Mouse (Mus musculus) lung, postnatal 0 days (tissue): ENCODE measurements around the gene Pde4a. TPM values are rescaled to one million over a fixed set of nuclear protein-coding genes. Genes with fewer than 3 reads are reported as not detected.

Source experiments
- ATAC-seq: fragments of 200-750 bp; cut with Nextera tagmentation; 2 replicates; pipeline ENCODE4 v1.8.0; 2017; ENCODE audit warnings: moderate library complexity
- DNase-seq: peaks from one replicate; pipeline ENCODE4 v3.0.0-alpha.2; 2016; ENCODE audit warnings: low spot score
- H3K27ac ChIP-seq: fragments of 300-500 bp; sonication (generic); 2 replicates; pipeline ENCODE4 v1.5.1; 2014; ENCODE audit warnings: antibody characterized with exemption, mild to moderate bottlenecking, low read length, mixed read lengths
- H3K27me3 ChIP-seq: fragments of 300-500 bp; sonication (generic); replicated peaks from 2 replicates; pipeline ENCODE4 v1.6.1; 2014; ENCODE audit warnings: low read length, mixed read lengths; ENCODE audit not compliant: insufficient read depth
- H3K36me3 ChIP-seq: fragments of 300-500 bp; sonication (generic); 2 replicates; pipeline ENCODE4 v1.6.1; 2014; ENCODE audit warnings: low read length, mixed read lengths; ENCODE audit not compliant: insufficient read depth
- H3K4me1 ChIP-seq: fragments of 300-500 bp; sonication (generic); 2 replicates; pipeline ENCODE4 v1.6.1; 2014; ENCODE audit warnings: antibody characterized with exemption, low read depth, low read length, mixed read lengths; ENCODE audit not compliant: insufficient read depth
- H3K4me2 ChIP-seq: fragments of 300-500 bp; sonication (generic); replicated peaks from 2 replicates; pipeline ENCODE4 v1.6.1; 2014; ENCODE audit warnings: low read depth, mild to moderate bottlenecking, low read length, moderate library complexity, mixed read lengths
- H3K4me3 ChIP-seq: fragments of 300-500 bp; sonication (generic); 2 replicates; pipeline ENCODE4 v1.5.1; 2014; ENCODE audit warnings: low read depth, low read length
- H3K9ac ChIP-seq: fragments of 300-500 bp; sonication (generic); replicated peaks from 2 replicates; pipeline ENCODE4 v1.6.1; 2014; ENCODE audit warnings: low read depth, mild to moderate bottlenecking
- H3K9me3 ChIP-seq: fragments of 300-500 bp; sonication (generic); 2 replicates; pipeline ENCODE4 v1.6.1; 2016; ENCODE audit warnings: low read length, mixed read lengths
- CTCF ChIP-seq: IDR thresholded peaks from 2 replicates; pipeline ENCODE4 v1.5.1; 2016; ENCODE audit warnings: antibody characterized with exemption, mild to moderate bottlenecking
- EP300 ChIP-seq: IDR thresholded peaks from 2 replicates; pipeline ENCODE4 v1.6.1; 2016; ENCODE audit warnings: antibody characterized with exemption, mild to moderate bottlenecking, control low read depth
- WGBS: fragments of 180-500 bp; shearing (Covaris S2); extraction: QIAGEN DNeasy Blood & Tissue Kit; methylation state at CpG from one replicate; pipeline ENCODE4 v1.1.7; 2014; 5-methylcytosine and 5-hydroxymethylcytosine counted together
- polyA plus RNA-seq: library from polyadenylated mRNA; unstranded; fragments of >200 nt; fragmentation: Nextera tagmentation; extraction: Ambion mirVana; gene quantifications from 2 replicates; pipeline ENCODE4 v1.2.1, GENCODE M21; 2015

The Pde4a gene
- polyA plus RNA-seq, 1 experiment from 2014 or later: 3.9 TPM

DNA sequence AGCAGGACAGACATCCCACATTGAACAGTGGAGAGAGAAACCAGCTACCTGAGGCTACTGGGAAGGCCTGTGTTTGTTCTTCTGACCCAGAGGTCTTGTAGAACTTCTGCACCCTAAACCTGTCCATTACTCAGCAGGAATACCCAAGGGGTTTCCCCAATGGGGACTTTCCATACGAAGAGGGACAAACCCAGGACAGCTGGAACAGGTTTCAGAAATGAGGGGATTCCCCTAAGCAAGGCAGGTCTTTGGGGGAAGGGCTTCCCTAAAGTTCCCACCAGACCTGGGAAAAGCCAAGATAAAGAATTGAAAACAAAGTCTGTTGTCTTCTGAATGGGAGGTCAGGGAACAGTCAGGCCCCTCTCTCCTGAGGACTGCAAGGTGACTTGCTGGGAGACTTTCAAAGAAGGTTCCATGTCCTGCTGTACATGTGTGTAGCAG lies 29.6 kb upstream of the Pde4a start:
- Histone ChIP-seq H3K9ac (no peak overlapping the region), H3K4me1 (peaks cover 5% of the 10 kb centered on the region; the same call in 1 of the 2 replicates), H3K4me3 (no peak overlapping the region), H3K36me3 (peaks cover 14% of the 10 kb centered on the region), H3K4me2 (no peak overlapping the region), H3K9me3 (no peaks in the 10 kb centered on the region), H3K27ac (peak overlapping the region; percentile 33; the same call in 1 of the 2 replicates), H3K27me3 (no peaks in the 10 kb centered on the region)
- ATAC-seq: no peak
- DNase-seq: no peak
- WGBS: 74% methylated on average over 1 of the region's 1 CpGs
- TF ChIP-seq EP300 (no peak), CTCF (no peak)

DNA sequence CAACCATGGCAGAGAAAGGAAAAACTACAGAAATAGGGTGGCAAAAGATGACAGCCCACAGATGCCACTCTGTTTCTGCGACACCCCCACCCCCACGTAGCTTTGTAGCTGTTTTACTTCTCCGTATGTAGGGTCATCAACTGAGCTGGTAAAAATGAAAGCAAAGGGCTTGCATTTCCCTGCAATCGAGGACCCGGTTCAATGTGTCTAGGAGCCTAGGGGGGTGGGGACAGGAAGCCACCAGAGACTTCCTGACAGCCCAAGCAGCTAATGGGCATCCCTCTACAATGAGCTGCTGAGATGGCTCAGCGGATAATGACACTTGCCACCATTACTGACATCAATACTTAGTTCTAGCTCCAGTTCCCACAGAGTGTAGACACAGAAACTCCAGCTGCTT lies 29.1 kb upstream of the Pde4a start:
- peak overlapping the region; percentile 33; the same call in 1 of the 2 replicates for H3K27ac ChIP-seq
- peak; percentile 32; the same call in 1 of the 2 replicates for ATAC-seq
- H3K27me3 ChIP-seq: no peaks in the 10 kb centered on the region
- TF ChIP-seq EP300 (peak; percentile 50; the same call in 1 of the 2 replicates), CTCF (no peak)
- peaks cover 5% of the 10 kb centered on the region; the same call in 1 of the 2 replicates for H3K4me1 ChIP-seq
- no peak overlapping the region for H3K9ac ChIP-seq
- DNase-seq: no peak
- no peak overlapping the region for H3K4me2 ChIP-seq
- no peak overlapping the region for H3K4me3 ChIP-seq
- WGBS: 59% methylated on average over 6 of the region's 6 CpGs
- H3K36me3 ChIP-seq: peaks cover 18% of the 10 kb centered on the region
- H3K9me3 ChIP-seq: no peaks in the 10 kb centered on the region

GRCm38 (mm10) chr9:21137229-21137628 lies 28.3 kb upstream of the Pde4a start:
- WGBS: 42% methylated on average over 3 of the region's 3 CpGs
- Histone ChIP-seq H3K9ac (no peak overlapping the region), H3K9me3 (no peaks in the 10 kb centered on the region), H3K4me3 (no peak overlapping the region), H3K4me1 (peaks cover 5% of the 10 kb centered on the region; the same call in 1 of the 2 replicates), H3K36me3 (peaks cover 26% of the 10 kb centered on the region), H3K4me2 (no peak overlapping the region), H3K27ac (no peak overlapping the region), H3K27me3 (no peaks in the 10 kb centered on the region)
- ATAC-seq: peak; percentile 21; the same call in 1 of the 2 replicates
- TF ChIP-seq CTCF (peak; percentile 81), EP300 (no peak)
- DNase-seq: peak; percentile 62

- WGBS: 70% methylated on average over 4 of the region's 4 CpGs
- TF ChIP-seq CTCF (no peak), EP300 (no peak)
- H3K4me3 ChIP-seq: no peak overlapping the region
- H3K27ac ChIP-seq: no peak overlapping the region
- peaks cover 33% of the 10 kb centered on the region for H3K36me3 ChIP-seq
- peaks cover 5% of the 10 kb centered on the region; the same call in 1 of the 2 replicates for H3K4me1 ChIP-seq
- H3K4me2 ChIP-seq: no peak overlapping the region
- H3K9ac ChIP-seq: no peak overlapping the region
- DNase-seq (no peak), ATAC-seq (no peak)
- H3K27me3 ChIP-seq: no peaks in the 10 kb centered on the region
- H3K9me3 ChIP-seq: no peaks in the 10 kb centered on the region
Observed at GRCm38 (mm10) chr9:21138386-21138785, 27.1 kb upstream of the Pde4a start.

- Histone ChIP-seq H3K4me2 (no peak overlapping the region), H3K9ac (no peak overlapping the region), H3K27me3 (no peaks in the 10 kb centered on the region), H3K9me3 (no peaks in the 10 kb centered on the region), H3K4me1 (peaks cover 4% of the 10 kb centered on the region; the same call in 1 of the 2 replicates), H3K4me3 (no peak overlapping the region), H3K36me3 (peaks cover 33% of the 10 kb centered on the region), H3K27ac (no peak overlapping the region)
- TF ChIP-seq CTCF (no peak), EP300 (no peak)
- DNase-seq (no peak), ATAC-seq (no peak)
- WGBS: 88% methylated on average over 14 of the region's 14 CpGs
Observed at GRCm38 (mm10) chr9:21141922-21142321, 23.6 kb upstream of the Pde4a start.

DNA sequence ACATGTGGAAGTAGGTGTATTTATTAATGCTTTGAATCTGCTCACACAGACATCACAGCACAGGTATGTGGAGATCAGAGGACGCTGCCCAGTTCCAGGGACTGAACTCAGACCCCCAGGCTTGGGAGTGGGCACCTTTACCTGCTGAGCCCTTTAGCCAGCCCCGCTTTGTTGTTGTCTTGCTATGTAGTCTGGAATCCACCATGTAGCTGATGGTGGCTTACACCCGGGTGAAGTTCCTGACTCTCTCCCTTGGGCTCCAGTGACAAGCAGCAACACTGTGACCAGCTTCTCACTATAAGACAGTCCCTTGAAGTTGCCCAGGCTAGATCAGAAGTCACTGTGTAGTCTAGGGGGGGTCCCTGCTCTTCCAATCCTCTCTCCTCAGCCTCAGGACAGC lies 21.2 kb upstream of the Pde4a start:
- TF ChIP-seq EP300: no peak
- no peak for TF ChIP-seq CTCF
- peaks cover 17% of the 10 kb centered on the region; the same call in 1 of the 2 replicates for H3K4me1 ChIP-seq
- no peaks in the 10 kb centered on the region for H3K27me3 ChIP-seq
- no peak overlapping the region for H3K27ac ChIP-seq
- H3K36me3 ChIP-seq: peaks cover 33% of the 10 kb centered on the region
- WGBS: 95% methylated on average over 3 of the region's 3 CpGs
- H3K9ac ChIP-seq: no peak overlapping the region
- ATAC-seq: no peak
- no peak overlapping the region for H3K4me2 ChIP-seq
- no peaks in the 10 kb centered on the region for H3K9me3 ChIP-seq
- no peak for DNase-seq
- no peak overlapping the region for H3K4me3 ChIP-seq

- Histone ChIP-seq H3K4me1 (peaks cover 17% of the 10 kb centered on the region; the same call in 1 of the 2 replicates), H3K9ac (no peak overlapping the region), H3K36me3 (peaks cover 24% of the 10 kb centered on the region), H3K27ac (no peak overlapping the region), H3K4me3 (no peak overlapping the region), H3K27me3 (no peaks in the 10 kb centered on the region), H3K4me2 (no peak overlapping the region), H3K9me3 (no peaks in the 10 kb centered on the region)
- ATAC-seq (no peak), DNase-seq (no peak)
- WGBS: 73% methylated on average over 4 of the region's 4 CpGs
- no peak for TF ChIP-seq EP300
- TF ChIP-seq CTCF: no peak
Observed at GRCm38 (mm10) chr9:21145431-21145830, 20.1 kb upstream of the Pde4a start.
